Mouse (Mus musculus) embryonic fibroblast, embryonic 13.5 days (primary cell): Measurements from ENCODE around the gene Emc8.

Source experiments
- CTCF ChIP-seq: IDR thresholded peaks from 2 replicates; pipeline ENCODE4 v1.5.1; 2011; ENCODE audit warnings: mild to moderate bottlenecking, control low read depth, low read length, moderate library complexity, borderline replicate concordance; ENCODE audit not compliant: insufficient read depth
- POLR2A ChIP-seq: IDR thresholded peaks from 2 replicates; pipeline ENCODE4 v1.6.1; 2011; ENCODE audit warnings: low read depth, mild to moderate bottlenecking, control low read depth, low read length, moderate library complexity

DNA sequence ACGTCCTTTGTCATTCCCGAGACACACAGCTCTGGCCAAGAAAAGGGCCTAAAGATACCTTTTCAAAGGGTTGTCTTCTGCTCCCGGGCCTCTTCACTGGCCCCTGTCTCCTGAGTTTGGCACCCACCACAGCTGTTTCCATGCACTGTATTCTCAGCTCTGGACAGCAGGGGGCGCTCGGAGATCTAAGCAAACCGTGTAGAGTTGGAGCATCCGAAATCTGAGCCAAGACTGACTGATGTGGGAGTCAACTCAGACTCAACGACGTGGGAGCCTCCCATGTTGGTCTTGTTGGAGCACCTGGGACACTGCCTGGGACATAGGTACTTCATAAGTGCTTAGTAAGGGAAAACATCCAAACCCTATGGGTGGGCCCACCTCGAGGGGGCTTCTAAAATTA, 10.1 kb upstream of the Emc8 start:
- no peak for TF ChIP-seq POLR2A
- TF ChIP-seq CTCF, result peak; percentile 75
